Mouse (Mus musculus) intestine, embryonic 15.5 days (tissue): ENCODE data around the gene Tmem54. TPM values are rescaled to one million over a fixed set of nuclear protein-coding genes. Genes with fewer than 3 reads are reported as not detected.

ENCODE experiments used
- ATAC-seq: fragments of 200-750 bp; cut with Nextera tagmentation; 2 replicates; pipeline ENCODE4 v1.8.0; 2017; ENCODE audit warnings: moderate TSS enrichment, moderate library complexity
- H3K27ac ChIP-seq: fragments of 300-500 bp; sonication (generic); 2 replicates; pipeline ENCODE4 v1.5.1; 2015; ENCODE audit warnings: mild to moderate bottlenecking, inconsistent platforms
- H3K27me3 ChIP-seq: fragments of 300-500 bp; sonication (generic); replicated peaks from 2 replicates; pipeline ENCODE4 v1.6.1; 2015; ENCODE audit warnings: inconsistent platforms
- H3K36me3 ChIP-seq: fragments of 300-500 bp; sonication (generic); 2 replicates; pipeline ENCODE4 v1.6.1; 2015; ENCODE audit warnings: inconsistent platforms
- H3K4me1 ChIP-seq: fragments of 300-500 bp; sonication (generic); replicated peaks from 2 replicates; pipeline ENCODE4 v1.6.1; 2015; ENCODE audit warnings: inconsistent platforms
- H3K4me2 ChIP-seq: fragments of 300-500 bp; sonication (generic); replicated peaks from 2 replicates; pipeline ENCODE4 v1.6.1; 2015; ENCODE audit warnings: mild to moderate bottlenecking, inconsistent platforms
- H3K4me3 ChIP-seq: fragments of 300-500 bp; sonication (generic); replicated peaks from 2 replicates; pipeline ENCODE4 v1.5.1; 2015; ENCODE audit warnings: inconsistent platforms
- H3K9ac ChIP-seq: fragments of 300-500 bp; sonication (generic); 2 replicates; pipeline ENCODE4 v1.6.1; 2015; ENCODE audit warnings: inconsistent platforms
- H3K9me3 ChIP-seq: fragments of 300-500 bp; sonication (generic); 2 replicates; pipeline ENCODE4 v1.6.1; 2016; ENCODE audit warnings: inconsistent platforms
- WGBS: fragments of 180-500 bp; shearing (Covaris S2); methylation state at CpG from one replicate; pipeline ENCODE4 v1.1.7; 2015; 5-methylcytosine and 5-hydroxymethylcytosine counted together
- polyA plus RNA-seq: library from polyadenylated mRNA; unstranded; fragments of >200 nt; fragmentation: Nextera tagmentation; extraction: Ambion mirVana; gene quantifications from 2 replicates; pipeline ENCODE4 v1.2.1, GENCODE M21; 2015

Tmem54 gene
- polyA plus RNA-seq, 1 experiment from 2014 or later, result 90.0 TPM

DNA sequence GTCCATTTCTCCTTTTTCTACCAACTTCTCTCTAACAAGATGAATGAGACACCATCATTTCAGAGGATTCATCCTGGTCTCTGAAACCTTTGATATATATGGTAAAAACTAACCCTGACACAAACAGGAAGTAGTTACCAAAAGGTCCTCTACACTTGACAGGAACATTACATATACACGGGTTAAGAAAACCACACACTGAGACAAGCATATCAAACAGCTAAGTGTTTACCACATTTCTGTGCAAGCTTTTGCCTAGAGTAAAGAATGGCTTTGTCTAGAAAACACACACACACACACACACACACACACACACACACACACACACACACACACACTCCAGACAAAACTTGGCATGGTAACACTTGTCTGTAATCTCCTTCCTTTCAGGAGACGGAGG lies 41.0 kb downstream of the Tmem54 start:
- H3K36me3 ChIP-seq, result peaks cover 6% of the 10 kb centered on the region; the same call in 1 of the 2 replicates
- H3K9ac ChIP-seq, result no peak overlapping the region
- H3K4me1 ChIP-seq, result peaks cover 9% of the 10 kb centered on the region; the same call in 1 of the 2 replicates
- H3K9me3 ChIP-seq, result no peaks in the 10 kb centered on the region
- H3K27me3 ChIP-seq, result no peaks in the 10 kb centered on the region
- no peak for ATAC-seq
- H3K4me3 ChIP-seq, result no peak overlapping the region
- no peak overlapping the region for H3K27ac ChIP-seq
- H3K4me2 ChIP-seq, result no peak overlapping the region
- 47% methylated on average over 2 of the region's 2 CpGs for WGBS

DNA sequence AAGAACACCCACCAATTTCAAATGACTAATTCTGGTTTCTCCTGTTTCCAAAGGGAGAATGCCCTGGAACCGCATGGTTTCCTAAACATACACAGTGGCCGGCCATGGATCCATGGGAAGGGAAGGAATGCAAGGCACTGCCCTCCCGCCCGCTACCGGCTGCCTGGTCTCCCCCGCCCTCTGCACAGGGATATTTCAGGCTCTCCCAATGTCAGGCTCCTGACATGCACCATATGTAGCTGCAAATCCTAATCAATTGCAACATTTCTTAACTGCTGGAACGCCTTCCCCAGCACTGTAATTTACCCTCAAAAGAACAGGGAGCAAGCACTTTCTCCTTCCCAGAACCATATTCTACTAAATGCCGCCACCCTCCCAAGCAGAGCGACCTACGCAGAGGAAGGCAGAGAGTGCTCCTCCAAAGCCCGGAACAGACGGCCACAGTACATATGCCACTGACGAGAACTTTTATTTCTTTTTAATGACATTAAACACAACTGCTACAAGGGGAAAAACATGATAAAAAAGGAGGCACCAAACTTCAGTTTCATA lies 42.3 kb downstream of the Tmem54 start:
- no peak overlapping the region for H3K9ac ChIP-seq
- H3K4me2 ChIP-seq, result no peak overlapping the region
- no peak overlapping the region for H3K27ac ChIP-seq
- 0 out of 2 replicates have a peak, but pooled peaks cover 7% of the 10 kb centered on the region for H3K4me1 ChIP-seq
- H3K4me3 ChIP-seq, result no peak overlapping the region
- no peak for ATAC-seq
- no peaks in the 10 kb centered on the region for H3K9me3 ChIP-seq
- H3K36me3 ChIP-seq, result peaks cover 7% of the 10 kb centered on the region; the same call in 1 of the 2 replicates
- WGBS, result 77% methylated on average over 13 of the region's 13 CpGs
- H3K27me3 ChIP-seq, result no peaks in the 10 kb centered on the region

DNA sequence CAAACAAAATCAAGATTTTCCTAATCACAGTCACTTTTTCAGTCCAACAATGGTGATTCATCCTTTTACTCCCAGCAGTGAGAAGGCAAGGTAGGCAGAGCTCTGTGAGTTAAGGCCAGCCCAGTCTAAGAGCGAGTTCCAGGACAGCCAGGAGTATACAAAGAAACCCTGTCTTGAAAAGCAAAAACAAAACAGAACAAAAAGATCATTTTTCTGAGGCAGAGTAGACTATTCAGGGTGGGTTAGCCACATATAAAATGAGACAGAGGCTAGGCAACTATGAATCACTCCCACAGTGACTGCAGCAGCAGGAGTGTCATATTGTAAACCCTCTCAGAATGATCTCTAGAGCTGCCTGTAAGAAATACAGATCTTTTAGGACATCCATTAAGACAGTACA lies 44.0 kb downstream of the Tmem54 start:
- peaks cover 8% of the 10 kb centered on the region; the same call in 1 of the 2 replicates for H3K36me3 ChIP-seq
- H3K27me3 ChIP-seq, result no peaks in the 10 kb centered on the region
- ATAC-seq, result no peak
- no peak overlapping the region for H3K4me2 ChIP-seq
- no peak overlapping the region for H3K4me3 ChIP-seq
- H3K9ac ChIP-seq, result no peak overlapping the region
- WGBS, result 71% methylated on average over 1 of the region's 1 CpGs
- H3K9me3 ChIP-seq, result no peaks in the 10 kb centered on the region
- 0 out of 2 replicates have a peak, but pooled peaks cover 5% of the 10 kb centered on the region for H3K4me1 ChIP-seq
- no peak overlapping the region for H3K27ac ChIP-seq

DNA sequence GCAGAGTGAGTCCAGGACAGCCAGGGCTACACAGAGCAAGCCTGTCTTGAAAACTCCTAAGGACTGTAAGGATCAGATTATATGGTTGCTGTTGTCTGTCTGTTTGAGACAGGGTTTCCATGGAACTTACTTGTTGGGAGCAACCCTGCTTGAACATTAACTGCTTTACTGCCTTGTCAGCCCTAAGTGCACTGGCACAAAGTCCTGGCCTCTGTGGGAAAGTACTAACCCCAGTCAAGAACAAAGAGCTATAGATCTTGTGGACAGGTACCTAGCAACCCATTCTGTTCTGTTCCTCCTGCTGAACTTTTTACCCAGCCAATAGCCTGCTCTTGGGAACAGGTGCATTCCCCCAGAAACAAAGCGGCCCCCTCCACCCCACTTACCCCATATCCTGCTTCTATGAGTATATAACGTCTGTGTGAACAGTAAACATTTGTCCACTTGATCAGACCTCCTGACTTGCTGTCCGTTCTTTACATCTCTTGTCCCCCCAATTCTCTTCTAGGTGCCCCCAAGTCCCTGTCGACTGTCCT lies 46.0 kb downstream of the Tmem54 start:
- no peak overlapping the region for H3K4me2 ChIP-seq
- peak; percentile 93 for ATAC-seq
- no peaks in the 10 kb centered on the region for H3K9me3 ChIP-seq
- no peaks in the 10 kb centered on the region for H3K27me3 ChIP-seq
- H3K9ac ChIP-seq, result no peak overlapping the region
- H3K4me1 ChIP-seq, result no peaks in the 10 kb centered on the region
- peak overlapping the region; percentile 45 for H3K27ac ChIP-seq
- H3K4me3 ChIP-seq, result no peak overlapping the region
- WGBS, result 67% methylated on average over 4 of the region's 4 CpGs
- peaks cover 13% of the 10 kb centered on the region; the same call in 1 of the 2 replicates for H3K36me3 ChIP-seq

DNA sequence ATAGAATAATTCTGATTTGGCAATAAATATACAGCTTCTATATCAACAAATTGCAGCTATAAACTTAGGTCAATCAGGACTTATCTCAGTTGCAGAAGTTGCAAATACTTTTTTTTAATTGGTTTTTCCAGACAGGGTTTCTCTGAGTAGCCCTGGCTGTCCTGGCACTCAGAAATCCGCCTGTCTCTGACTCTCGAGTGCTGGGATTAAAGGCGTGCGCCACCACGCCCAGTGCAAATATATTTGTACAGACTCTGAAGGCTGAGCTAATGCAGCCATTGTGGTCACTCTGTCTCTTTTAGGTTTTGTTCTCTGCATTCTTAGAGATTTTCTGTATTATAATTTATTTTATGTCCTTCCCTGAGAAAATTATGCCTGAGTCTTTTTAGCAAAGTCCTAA lies 52.2 kb downstream of the Tmem54 start:
- 0 out of 2 replicates have a peak, but pooled peaks have one; percentile 58 for ATAC-seq
- H3K4me3 ChIP-seq, result no peak overlapping the region
- no peaks in the 10 kb centered on the region for H3K9me3 ChIP-seq
- H3K4me1 ChIP-seq, result no peaks in the 10 kb centered on the region; the same call in 1 of the 2 replicates
- H3K27me3 ChIP-seq, result no peaks in the 10 kb centered on the region
- H3K27ac ChIP-seq, result no peak overlapping the region
- H3K36me3 ChIP-seq, result peaks cover 10% of the 10 kb centered on the region
- no peak overlapping the region for H3K4me2 ChIP-seq
- no peak overlapping the region for H3K9ac ChIP-seq
- 49% methylated on average over 5 of the region's 5 CpGs for WGBS

DNA sequence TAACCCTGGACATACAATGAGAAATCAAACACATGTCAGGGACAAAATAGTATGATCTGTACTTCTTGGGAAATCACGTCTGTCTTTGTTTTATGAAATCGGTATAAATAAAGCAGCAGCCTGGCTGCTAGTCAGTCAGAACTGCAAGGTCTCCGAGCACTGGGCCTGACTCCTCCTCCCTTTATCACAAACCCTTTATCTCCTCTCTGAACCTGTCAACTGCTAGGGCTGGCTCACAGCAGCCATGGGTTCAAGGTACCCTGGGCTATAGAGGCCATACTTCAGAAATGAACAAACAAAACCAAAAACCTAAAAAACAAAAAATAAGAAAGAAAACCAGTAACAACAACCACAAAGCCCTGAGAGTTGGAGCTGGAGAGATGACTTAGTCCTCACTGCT lies 53.2 kb downstream of the Tmem54 start:
- Histone ChIP-seq H3K4me3 (no peak overlapping the region), H3K27ac (no peak overlapping the region), H3K9me3 (no peaks in the 10 kb centered on the region), H3K4me1 (no peaks in the 10 kb centered on the region; the same call in 1 of the 2 replicates), H3K36me3 (peaks cover 8% of the 10 kb centered on the region), H3K9ac (no peak overlapping the region), H3K4me2 (no peak overlapping the region), H3K27me3 (no peaks in the 10 kb centered on the region)
- 52% methylated on average over 3 of the region's 3 CpGs for WGBS
- ATAC-seq, result peak; percentile 90

DNA sequence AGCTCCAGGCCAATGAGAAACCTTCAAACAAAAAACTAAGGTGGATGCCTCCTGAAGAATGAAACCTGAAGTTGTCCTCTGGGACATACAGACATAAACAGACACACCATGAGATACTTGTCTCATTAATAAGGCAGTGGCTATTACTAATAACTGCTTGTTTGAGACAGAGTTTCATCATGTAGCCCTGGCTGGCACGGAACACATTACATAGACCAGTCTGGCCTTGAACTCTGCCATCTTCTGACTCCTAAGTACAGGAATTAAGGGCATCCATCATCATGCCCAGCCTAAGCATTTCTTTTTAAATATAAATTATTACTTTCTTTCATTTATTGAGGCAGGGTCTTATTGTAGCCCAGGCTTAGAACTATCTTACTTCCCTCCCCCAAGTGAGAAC lies 55.7 kb downstream of the Tmem54 start:
- WGBS, result 95% methylated on average over 1 of the region's 1 CpGs
- no peak overlapping the region for H3K9ac ChIP-seq
- H3K4me1 ChIP-seq, result no peaks in the 10 kb centered on the region; the same call in 1 of the 2 replicates
- no peak for ATAC-seq
- no peak overlapping the region for H3K4me3 ChIP-seq
- no peaks in the 10 kb centered on the region for H3K9me3 ChIP-seq
- peaks cover 3% of the 10 kb centered on the region; the same call in 1 of the 2 replicates for H3K36me3 ChIP-seq
- H3K27ac ChIP-seq, result no peak overlapping the region
- no peak overlapping the region for H3K4me2 ChIP-seq
- H3K27me3 ChIP-seq, result no peaks in the 10 kb centered on the region

Other genes with a start within 250 kb of the Tmem54 start
- gene Trim62, start 222.0 kb upstream of the Tmem54 start, polyA plus RNA-seq, result 3.5 and 3.8 TPM in 2 replicates
- gene Azin2, start 143.1 kb upstream of the Tmem54 start, polyA plus RNA-seq, result 12.9 and 13.3 TPM in 2 replicates
- 297 and 298 TPM in 2 replicates for gene Ak2, start 113.6 kb upstream of the Tmem54 start, polyA plus RNA-seq
- 6.7 and 7.0 TPM in 2 replicates for gene Rnf19b, start 47.3 kb upstream of the Tmem54 start, polyA plus RNA-seq
- 4.1 and 5.2 TPM in 2 replicates for gene Hpca, start 16.5 kb downstream of the Tmem54 start, polyA plus RNA-seq
- 2.7 and 2.9 TPM in 2 replicates for gene Fndc5, start 31.5 kb downstream of the Tmem54 start, polyA plus RNA-seq
- 12.5 and 14.5 TPM in 2 replicates for gene S100pbp, start 84.2 kb downstream of the Tmem54 start, polyA plus RNA-seq
- gene Yars, start 84.2 kb downstream of the Tmem54 start, polyA plus RNA-seq, result 94.2 and 97.2 TPM in 2 replicates
- 9.7 and 10.3 TPM in 2 replicates for gene C77080, start 155.9 kb downstream of the Tmem54 start, polyA plus RNA-seq
- 1.2 TPM in 2 replicates for gene Sync, start 182.1 kb downstream of the Tmem54 start, polyA plus RNA-seq
- 310 and 386 TPM in 2 replicates for gene Rbbp4, start 229.8 kb downstream of the Tmem54 start, polyA plus RNA-seq
- gene Zbtb8os, start 230.1 kb downstream of the Tmem54 start, polyA plus RNA-seq, result 58.0 and 62.6 TPM in 2 replicates